Comparison of ENCODE assay signal across 27 mouse cellular contexts in genomic region chr3:55816096-55816495, GRCm38 (mm10). TPM values are rescaled to one million over a fixed set of nuclear protein-coding genes. Genes with fewer than 3 reads are reported as not detected.
DNase-seq lines count a peak whose midpoint lies in the region; ATAC-seq and TF ChIP-seq lines count a peak whose summit lies in the region.
"Had no signal": no experiment of that assay in that cellular context is flagged by ENCODE, and none has a peak within 500 bp of the region (broad histone marks: within the 10 kb centered on the region; RNA-seq: fewer than 3 reads in every experiment).

No protein-coding gene starts in this region.

- H3K9me3 ChIP-seq in midbrain, embryonic 16.5 days (replicated peaks; ENCODE audit: control insufficient read depth, low read length, poor library complexity, severe bottlenecking) = no peaks in the 10 kb centered on the region
- H3K9me3 ChIP-seq in midbrain, postnatal 0 days (ENCODE audit: low read length) = no peaks in the 10 kb centered on the region
- no peaks in the 10 kb centered on the region for H3K9me3 ChIP-seq in embryonic facial prominence, embryonic 12.5 days
- H3K9me3 ChIP-seq in embryonic facial prominence, embryonic 15.5 days (replicated peaks) = no peaks in the 10 kb centered on the region
- no peaks in the 10 kb centered on the region for H3K9me3 ChIP-seq in heart, embryonic 10.5 days
- H3K9me3 ChIP-seq: forebrain, embryonic 12.5 days; forebrain, embryonic 15.5 days; hindbrain, embryonic 13.5 days had no signal

- no peak overlapping the region for H3K4me2 ChIP-seq in midbrain, embryonic 16.5 days (ENCODE audit: low read length)
- no peak overlapping the region for H3K4me2 ChIP-seq in midbrain, postnatal 0 days (ENCODE audit: low read depth, low read length, poor library complexity, severe bottlenecking)
- H3K4me2 ChIP-seq in embryonic facial prominence, embryonic 12.5 days (replicated peaks) = no peak overlapping the region
- H3K4me2 ChIP-seq in embryonic facial prominence, embryonic 15.5 days (replicated peaks) = no peak overlapping the region
- H3K4me2 ChIP-seq: forebrain, embryonic 12.5 days; forebrain, embryonic 15.5 days; heart, embryonic 11.5 days; hindbrain, embryonic 13.5 days had no signal

- H3K4me3 ChIP-seq in midbrain, embryonic 16.5 days (ENCODE audit: low read depth, low read length) = no peak overlapping the region
- no peak overlapping the region for H3K4me3 ChIP-seq in midbrain, postnatal 0 days (ENCODE audit: low read depth, low read length)
- no peak overlapping the region for H3K4me3 ChIP-seq in embryonic facial prominence, embryonic 12.5 days
- no peak overlapping the region for H3K4me3 ChIP-seq in embryonic facial prominence, embryonic 15.5 days (replicated peaks)
- H3K4me3 ChIP-seq in macrophage (ENCODE audit: inconsistent target) = no peak overlapping the region
- no peak overlapping the region for H3K4me3 ChIP-seq in heart, embryonic 10.5 days
- H3K4me3 ChIP-seq: erythroblast, embryonic 14.5 days; forebrain, embryonic 12.5 days; forebrain, embryonic 15.5 days; hindbrain, embryonic 13.5 days had no signal

- H3K9ac ChIP-seq in midbrain, embryonic 16.5 days (ENCODE audit: low read depth, low read length) = no peak overlapping the region
- H3K9ac ChIP-seq in midbrain, postnatal 0 days (replicated peaks; ENCODE audit: low read length, poor library complexity, severe bottlenecking) = no peak overlapping the region
- no peak overlapping the region for H3K9ac ChIP-seq in embryonic facial prominence, embryonic 12.5 days
- H3K9ac ChIP-seq in embryonic facial prominence, embryonic 15.5 days = no peak overlapping the region
- H3K9ac ChIP-seq: forebrain, embryonic 12.5 days; forebrain, embryonic 15.5 days; hindbrain, embryonic 13.5 days had no signal

- WGBS in midbrain, embryonic 16.5 days = 58% methylated on average over 5 of the region's 5 CpGs
- WGBS in midbrain, postnatal 0 days = 52% methylated on average over 5 of the region's 5 CpGs
- 27% methylated on average over 5 of the region's 5 CpGs for WGBS in embryonic facial prominence, embryonic 12.5 days
- WGBS in embryonic facial prominence, embryonic 15.5 days = 29% methylated on average over 5 of the region's 5 CpGs
- 61% methylated on average over 5 of the region's 5 CpGs for whole genome bisulfite sequencing in macrophage (ENCODE audit: missing documents)
- WGBS in heart, embryonic 10.5 days = 78% methylated on average over 5 of the region's 5 CpGs

- no peaks in the 10 kb centered on the region for H3K79me2 ChIP-seq in macrophage (ENCODE audit: inconsistent target)

- ATAC-seq in midbrain, embryonic 16.5 days = no peak
- ATAC-seq in midbrain, postnatal 0 days (ENCODE audit: low FRiP score) = no peak
- ATAC-seq in embryonic facial prominence, embryonic 12.5 days (ENCODE audit: insufficient number of reproducible peaks, insufficient read depth, low FRiP score, low TSS enrichment) = no peak; the same call in 1 of the 2 replicates
- no peak for ATAC-seq in embryonic facial prominence, embryonic 15.5 days (ENCODE audit: insufficient number of reproducible peaks, low FRiP score, low TSS enrichment, low read depth)
- ATAC-seq: CD4-positive, CD25-positive, alpha-beta regulatory T cell, adult 4 months; forebrain, embryonic 15.5 days; hindbrain, embryonic 16.5 days had no signal

- peaks cover 8% of the 10 kb centered on the region for H3K36me3 ChIP-seq in midbrain, embryonic 16.5 days (ENCODE audit: control insufficient read depth, insufficient read depth, low read length)
- H3K36me3 ChIP-seq in midbrain, postnatal 0 days (ENCODE audit: insufficient read depth, low read length) = no peaks in the 10 kb centered on the region
- H3K36me3 ChIP-seq in embryonic facial prominence, embryonic 12.5 days = no peaks in the 10 kb centered on the region
- no peaks in the 10 kb centered on the region for H3K36me3 ChIP-seq in embryonic facial prominence, embryonic 15.5 days
- no peaks in the 10 kb centered on the region for H3K36me3 ChIP-seq in macrophage (ENCODE audit: inconsistent target)
- no peaks in the 10 kb centered on the region for H3K36me3 ChIP-seq in heart, embryonic 10.5 days

- DNase-seq in midbrain, postnatal 0 days (ENCODE audit: low spot score) = no peak
- no peak for DNase-seq in heart, embryonic 10.5 days (ENCODE audit: low spot score)
- DNase-seq in urinary bladder, adult 2 months (ENCODE audit: low spot score) = no peak
- DNase-seq in right cerebral cortex, postnatal 4 days = no peak
- DNase-seq: adrenal gland, adult 2 months; adrenal gland, postnatal 14 days; cerebellum, adult 11 months; cerebellum, adult 2 months; cerebellum, adult 9-11 months; cerebellum, postnatal 36 days; embryo, embryonic 11 days; gastrocnemius, postnatal 25 days; heart, adult 18-20 months had no signal

- H3K4me1 ChIP-seq in midbrain, embryonic 16.5 days (ENCODE audit: control insufficient read depth, insufficient read depth, low read length) = peaks cover 13% of the 10 kb centered on the region
- 0 out of 2 replicates have a peak, but pooled peaks cover 4% of the 10 kb centered on the region for H3K4me1 ChIP-seq in midbrain, postnatal 0 days (ENCODE audit: insufficient read depth, low read length)
- H3K4me1 ChIP-seq in embryonic facial prominence, embryonic 12.5 days = peaks cover 23% of the 10 kb centered on the region
- H3K4me1 ChIP-seq in embryonic facial prominence, embryonic 15.5 days = peaks cover 14% of the 10 kb centered on the region
- 0 out of 2 replicates have a peak, but pooled peaks cover 4% of the 10 kb centered on the region for H3K4me1 ChIP-seq in heart, embryonic 10.5 days
- H3K4me1 ChIP-seq: forebrain, embryonic 12.5 days; forebrain, embryonic 15.5 days had no signal

- no peaks in the 10 kb centered on the region for H3K27me3 ChIP-seq in midbrain, embryonic 16.5 days (ENCODE audit: control insufficient read depth, insufficient read depth, low read depth, low read length)
- H3K27me3 ChIP-seq in midbrain, postnatal 0 days (ENCODE audit: insufficient read depth, low read length) = no peaks in the 10 kb centered on the region
- H3K27me3 ChIP-seq in embryonic facial prominence, embryonic 12.5 days = no peaks in the 10 kb centered on the region
- no peaks in the 10 kb centered on the region for H3K27me3 ChIP-seq in embryonic facial prominence, embryonic 15.5 days
- H3K27me3 ChIP-seq in heart, embryonic 10.5 days (ENCODE audit: insufficient read depth, poor library complexity, severe bottlenecking) = no peaks in the 10 kb centered on the region
- H3K27me3 ChIP-seq: forebrain, embryonic 12.5 days; forebrain, embryonic 15.5 days; hindbrain, embryonic 13.5 days had no signal

- peak overlapping the region; percentile 18; the same call in 1 of the 2 replicates for H3K27ac ChIP-seq in midbrain, embryonic 16.5 days (ENCODE audit: low read length)
- no peak overlapping the region for H3K27ac ChIP-seq in midbrain, postnatal 0 days (ENCODE audit: low read depth, low read length)
- H3K27ac ChIP-seq in embryonic facial prominence, embryonic 12.5 days = peak overlapping the region; percentile 84; the same call in 1 of the 2 replicates
- H3K27ac ChIP-seq in embryonic facial prominence, embryonic 15.5 days (replicated peaks) = 0 out of 2 replicates have a peak overlapping the region, but pooled peaks have one; percentile 31
- H3K27ac ChIP-seq in macrophage = peak overlapping the region; percentile 56; the same call in 1 of the 2 replicates
- no peak overlapping the region for H3K27ac ChIP-seq in heart, embryonic 10.5 days
- H3K27ac ChIP-seq: forebrain, embryonic 12.5 days had no signal

- TF ChIP-seq CTCF in midbrain, postnatal 0 days (IDR thresholded peaks at IDR 0.05) = no peak

RNA-seq across cellular contexts. Expression of gene Mab21l1, which starts 33.8 kb away (rescaled TPM):
- 136 and 156 TPM in 2 replicates for polyA plus RNA-seq in midbrain, embryonic 16.5 days (2015; fragmentation: Nextera tagmentation; extraction: Ambion mirVana)
- total RNA-seq in midbrain, postnatal 0 days (2014; rRNA removed) = 151 and 152 TPM in 2 replicates
- 131 and 148 TPM in 2 replicates for polyA plus RNA-seq in midbrain, postnatal 0 days (2015; fragmentation: Nextera tagmentation; extraction: Ambion mirVana)
- polyA plus RNA-seq in embryonic facial prominence, embryonic 12.5 days (2016; fragmentation: Nextera tagmentation; extraction: Ambion mirVana) = 70.0 and 78.4 TPM in 2 replicates
- polyA plus RNA-seq in embryonic facial prominence, embryonic 15.5 days (2015; fragmentation: Nextera tagmentation; extraction: Ambion mirVana) = 35.5 and 38.1 TPM in 2 replicates
- total RNA-seq in macrophage (2018; cell fraction: chromatin; rRNA removed) = under 1 TPM in 1 of 26 experiments, not detected in 25; 0.85 TPM
- not detected for total RNA-seq in macrophage (2018; cell fraction: cytosol; rRNA removed)
- total RNA-seq in macrophage (2018; cell fraction: nucleus; rRNA removed) = not detected
- not detected in 3 replicates for polyA plus RNA-seq in macrophage (2018)
- polyA plus RNA-seq in heart, embryonic 10.5 days (2016; fragmentation: Nextera tagmentation; extraction: Ambion mirVana) = 4.0 and 4.1 TPM in 2 replicates
- 0.50 and 0.53 TPM in 2 replicates for polyA plus RNA-seq in urinary bladder, adult 2 months (2012; rRNA removed)
- total RNA-seq: heart, postnatal 25 days; hematopoietic stem cell, adult 5-6 weeks; MEL had no signal
- polyA plus RNA-seq: erythroblast, embryonic 14.5 days had no signal

Comparison
In these comparisons a context has a peak if more than half of its experiments do, and no peak if none do; other contexts are left out.
1. H3K27ac ChIP-seq: peak in midbrain, embryonic 16.5 days (single experiment), embryonic facial prominence, embryonic 12.5 days (single experiment), embryonic facial prominence, embryonic 15.5 days (single experiment) and macrophage (single experiment); none in midbrain, postnatal 0 days (single experiment) and heart, embryonic 10.5 days (single experiment).